Mouse (Mus musculus) brain, adult 2 months (tissue): ENCODE measurements at regions not wholly inside any gene's neighbourhood (a gene's known extent, or its start where the extent isn't known, plus 50 kb on each side); places are given as distances from the start of the nearest gene placed in this dataset.
A peak's percentile ranks its signal among the peaks of the same experiment; 100 is the strongest.

Source experiments
- DNase-seq: peaks from one replicate; pipeline ENCODE4 v3.0.0; 2011; ENCODE audit warnings: low read depth, low spot score

DNA sequence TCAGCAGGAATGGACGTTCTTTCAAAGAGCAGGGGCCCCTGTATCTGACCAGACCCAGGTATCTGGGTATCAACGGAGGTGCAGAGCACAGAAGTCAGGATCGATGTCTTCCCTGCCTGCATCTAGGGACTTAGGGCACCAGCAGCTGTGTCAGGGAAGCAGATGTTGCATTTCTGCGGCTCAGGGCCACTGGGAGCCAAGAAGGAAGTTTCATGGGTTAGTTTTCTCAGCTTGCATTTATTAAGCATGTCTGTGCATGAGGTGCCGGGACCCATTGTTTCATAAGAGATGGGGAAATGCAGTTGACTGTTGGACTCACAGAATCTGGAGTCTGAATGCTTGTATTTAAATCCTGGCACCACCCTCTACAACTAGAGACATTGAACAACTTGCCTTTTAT lies 71.3 kb upstream of the Spon1 start:
- no peak for DNase-seq

DNA sequence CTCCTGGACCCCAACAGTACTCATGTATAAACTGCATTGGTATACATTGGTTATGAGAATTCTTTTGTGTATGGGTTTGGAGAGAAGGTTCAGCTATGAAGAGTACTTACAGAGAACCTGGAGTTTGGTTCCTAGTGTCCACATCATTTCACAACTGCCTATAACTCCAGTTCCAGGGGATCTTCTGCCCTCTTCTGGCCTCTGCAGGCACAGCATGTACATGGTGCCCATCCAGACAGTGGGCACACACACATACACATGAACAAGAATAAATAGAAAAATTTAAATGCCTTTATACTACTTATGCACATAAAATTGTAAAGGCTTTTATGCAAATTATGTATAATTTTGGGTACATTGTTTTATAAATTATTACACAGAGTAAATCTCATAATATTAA lies 59.9 kb upstream of the Spon1 start:
- DNase-seq = no peak

DNA sequence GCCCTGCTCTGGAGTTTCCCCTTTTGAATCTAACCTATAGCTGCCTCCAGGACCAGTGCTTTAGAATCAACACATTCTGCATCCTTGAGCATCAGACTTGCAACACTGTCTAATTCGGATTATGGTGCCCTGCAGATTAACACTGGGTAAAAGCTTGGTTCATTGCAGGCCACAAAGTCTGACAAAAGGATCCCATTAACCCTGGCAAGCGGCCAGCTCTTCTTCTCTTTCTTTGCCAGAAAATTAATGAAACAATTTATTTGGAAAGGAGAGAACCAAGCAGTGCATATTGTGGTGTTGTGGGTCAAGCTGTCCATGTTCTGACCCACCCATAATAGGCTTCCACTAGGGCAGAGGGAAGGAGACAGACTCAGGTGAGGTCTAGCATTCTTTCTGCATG lies 58.2 kb upstream of the Spon1 start:
- DNase-seq = peak; percentile 82

DNA sequence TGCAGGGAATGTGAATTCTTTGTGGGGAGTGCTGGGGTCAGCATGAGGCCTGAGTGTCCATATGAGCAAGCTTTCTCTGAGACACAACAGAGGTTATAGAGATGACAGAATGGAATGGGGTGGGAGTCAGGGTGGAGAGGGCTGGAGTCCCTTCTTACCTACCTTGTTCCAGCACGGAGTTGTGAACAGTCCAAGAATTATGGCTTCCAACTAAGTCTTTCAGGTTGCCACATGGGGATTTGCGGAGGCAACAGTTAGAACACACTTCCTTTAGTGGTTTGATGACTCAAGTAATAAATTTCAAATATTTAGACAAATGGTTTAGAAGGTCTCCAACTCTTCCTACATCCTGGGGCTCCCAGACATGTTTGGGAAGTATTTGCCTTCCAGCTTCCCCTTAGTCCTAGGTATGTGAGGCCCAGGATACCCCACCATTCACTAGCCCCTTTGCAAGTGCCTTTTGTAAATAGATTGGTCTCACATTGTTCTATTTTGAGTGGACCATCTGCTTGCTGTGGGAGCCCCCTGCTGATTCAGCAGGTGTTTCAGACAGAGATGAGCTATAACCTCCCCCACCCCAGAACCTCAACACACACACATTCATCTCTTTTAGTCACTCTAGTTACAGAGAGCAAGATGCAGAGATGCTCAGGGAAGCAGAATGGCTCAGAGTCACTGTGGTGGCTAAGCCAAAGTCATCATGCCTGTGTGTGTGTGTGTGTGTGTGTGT lies 55.1 kb upstream of the Spon1 start:
- DNase-seq = peak; percentile 94

DNA sequence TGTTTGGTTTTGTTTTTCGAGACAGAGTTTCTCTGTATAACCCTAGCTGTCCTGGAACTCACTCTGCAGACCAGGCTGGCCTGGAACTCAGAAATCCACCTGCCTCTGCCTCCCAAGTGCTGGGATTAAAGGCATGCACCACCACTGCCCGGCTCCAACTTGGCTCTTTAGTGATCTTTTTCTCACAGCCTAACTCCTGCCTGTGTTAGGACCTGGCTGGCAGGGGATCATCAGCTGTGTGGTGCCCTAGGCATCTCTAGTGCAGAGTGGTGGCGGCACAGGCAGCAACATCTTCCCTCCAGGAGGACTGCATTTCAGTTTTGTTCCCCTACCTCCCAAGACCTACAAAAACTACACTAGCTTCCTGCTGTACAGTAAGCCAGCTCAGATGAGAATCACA lies 54.4 kb upstream of the Spon1 start:
- peak; percentile 23 for DNase-seq
